Comparison of ENCODE assay signal across 29 mouse cellular contexts in the genomic region with DNA sequence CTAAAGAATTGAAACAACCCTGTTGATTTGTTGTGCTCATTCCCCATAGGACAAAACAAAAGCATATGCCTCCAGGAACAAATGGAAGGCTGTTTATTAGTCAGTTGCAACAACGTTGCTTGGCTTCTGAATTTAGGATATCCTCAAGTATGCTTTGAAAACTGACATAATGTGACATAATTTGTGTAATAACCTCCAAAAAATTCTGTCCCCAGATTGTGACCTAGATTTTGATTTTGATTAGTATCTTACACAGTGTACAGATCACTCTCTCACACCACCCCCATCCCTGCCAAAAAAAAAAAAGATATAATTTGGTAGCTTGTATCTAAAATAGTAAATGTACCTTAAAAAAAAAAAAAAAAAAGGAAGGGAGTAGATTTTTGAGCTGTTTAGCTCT.
"Had no signal": no experiment of that assay in that cellular context is flagged by ENCODE, and none has a peak within 500 bp of the region (broad histone marks: within the 10 kb centered on the region; RNA-seq: fewer than 3 reads in every experiment).

No protein-coding gene starts in this region.

- H3K4me3 ChIP-seq: heart, adult 2 months; heart, embryonic 10.5 days; heart, embryonic 12.5 days; hindbrain, embryonic 10.5 days; hindbrain, embryonic 12.5 days; intestine, embryonic 15.5 days; kidney, embryonic 15.5 days; limb, embryonic 13.5 days; limb, embryonic 15.5 days; liver, embryonic 12.5 days had no signal

- H3K36me3 ChIP-seq: heart, embryonic 10.5 days; heart, embryonic 12.5 days; hindbrain, embryonic 12.5 days; intestine, embryonic 15.5 days; kidney, embryonic 15.5 days; limb, embryonic 13.5 days; limb, embryonic 15.5 days; liver, embryonic 12.5 days had no signal

- H3K9ac ChIP-seq: heart, embryonic 12.5 days; hindbrain, embryonic 12.5 days; hindbrain, embryonic 14.5 days; intestine, embryonic 15.5 days; kidney, embryonic 15.5 days; limb, embryonic 13.5 days; limb, embryonic 15.5 days; liver, embryonic 12.5 days; liver, embryonic 14.5 days had no signal

- ATAC-seq: hindbrain, embryonic 16.5 days; inflammation-experienced regulatory T-cells, adult 6 months; intestine, embryonic 15.5 days; intestine, postnatal 0 days; liver, embryonic 12.5 days had no signal

- H3K27ac ChIP-seq: heart, adult 2 months; heart, embryonic 10.5 days; hindbrain, embryonic 10.5 days; hindbrain, embryonic 12.5 days; hindbrain, embryonic 14.5 days; intestine, embryonic 15.5 days; kidney, embryonic 15.5 days; kidney, postnatal 0 days; limb, embryonic 13.5 days; limb, embryonic 15.5 days; liver, embryonic 12.5 days; liver, embryonic 14.5 days had no signal

- DNase-seq: gastrocnemius, postnatal 14 days; gastrocnemius, postnatal 36 days; heart, adult 11 months; heart, adult 2 months; heart, postnatal 10 days; heart, postnatal 4 days; kidney, adult 2 months; kidney, adult 9 months; kidney, postnatal 14 days; kidney, postnatal 36 days; layer of hippocampus, adult 9-11 months; layer of hippocampus, postnatal 36 days; left cerebral cortex, postnatal 4 days; lung, adult 18-20 months had no signal

- H3K27me3 ChIP-seq: heart, embryonic 12.5 days; hindbrain, embryonic 12.5 days; intestine, embryonic 15.5 days; kidney, embryonic 15.5 days; limb, embryonic 13.5 days; limb, embryonic 15.5 days; liver, embryonic 12.5 days had no signal

- H3K4me1 ChIP-seq: heart, embryonic 10.5 days; hindbrain, embryonic 10.5 days; hindbrain, embryonic 12.5 days; intestine, embryonic 15.5 days; limb, embryonic 15.5 days had no signal

- H3K9me3 ChIP-seq: heart, embryonic 10.5 days; heart, embryonic 12.5 days; hindbrain, embryonic 10.5 days; hindbrain, embryonic 12.5 days; intestine, embryonic 15.5 days; kidney, embryonic 15.5 days; limb, embryonic 13.5 days; limb, embryonic 15.5 days; liver, embryonic 12.5 days had no signal
